Mouse (Mus musculus) heart, embryonic 10.5 days (tissue): Measurements from ENCODE around the gene Dirc2. TPM values are rescaled to one million over a fixed set of nuclear protein-coding genes. Genes with fewer than 3 reads are reported as not detected.

Source experiments
- DNase-seq: peaks from one replicate; pipeline ENCODE4 v3.0.0-alpha.2; 2017; ENCODE audit warnings: low spot score
- H3K27ac ChIP-seq: fragments of 300-500 bp; sonication (generic); 2 replicates; pipeline ENCODE4 v1.5.1; 2016; ENCODE audit warnings: mild to moderate bottlenecking
- H3K27me3 ChIP-seq: fragments of 300-500 bp; sonication (generic); 2 replicates; pipeline ENCODE4 v1.6.1; 2016; ENCODE audit warnings: mild to moderate bottlenecking; ENCODE audit not compliant: poor library complexity, insufficient read depth, severe bottlenecking
- H3K36me3 ChIP-seq: fragments of 300-500 bp; sonication (generic); 2 replicates; pipeline ENCODE4 v1.6.1; 2016; ENCODE audit warnings: mild to moderate bottlenecking, moderate library complexity
- H3K4me1 ChIP-seq: fragments of 300-500 bp; sonication (generic); 2 replicates; pipeline ENCODE4 v1.6.1; 2016; ENCODE audit warnings: mild to moderate bottlenecking
- H3K4me3 ChIP-seq: fragments of 300-500 bp; sonication (generic); 2 replicates; pipeline ENCODE4 v1.5.1; 2016; ENCODE audit warnings: mild to moderate bottlenecking, moderate library complexity
- H3K9me3 ChIP-seq: fragments of 300-500 bp; sonication (generic); 2 replicates; pipeline ENCODE4 v1.6.1; 2016; ENCODE audit warnings: mild to moderate bottlenecking, moderate library complexity
- WGBS: fragments of 180-500 bp; shearing (Covaris S2); methylation state at CpG from one replicate; pipeline ENCODE4 v1.1.7; 2016; 5-methylcytosine and 5-hydroxymethylcytosine counted together
- polyA plus RNA-seq: library from polyadenylated mRNA; unstranded; fragments of >200 nt; fragmentation: Nextera tagmentation; extraction: Ambion mirVana; gene quantifications from 2 replicates; pipeline ENCODE4 v1.2.1, GENCODE M21; 2016

Gene Dirc2
- polyA plus RNA-seq, 1 experiment from 2014 or later = 14.2 TPM

DNA sequence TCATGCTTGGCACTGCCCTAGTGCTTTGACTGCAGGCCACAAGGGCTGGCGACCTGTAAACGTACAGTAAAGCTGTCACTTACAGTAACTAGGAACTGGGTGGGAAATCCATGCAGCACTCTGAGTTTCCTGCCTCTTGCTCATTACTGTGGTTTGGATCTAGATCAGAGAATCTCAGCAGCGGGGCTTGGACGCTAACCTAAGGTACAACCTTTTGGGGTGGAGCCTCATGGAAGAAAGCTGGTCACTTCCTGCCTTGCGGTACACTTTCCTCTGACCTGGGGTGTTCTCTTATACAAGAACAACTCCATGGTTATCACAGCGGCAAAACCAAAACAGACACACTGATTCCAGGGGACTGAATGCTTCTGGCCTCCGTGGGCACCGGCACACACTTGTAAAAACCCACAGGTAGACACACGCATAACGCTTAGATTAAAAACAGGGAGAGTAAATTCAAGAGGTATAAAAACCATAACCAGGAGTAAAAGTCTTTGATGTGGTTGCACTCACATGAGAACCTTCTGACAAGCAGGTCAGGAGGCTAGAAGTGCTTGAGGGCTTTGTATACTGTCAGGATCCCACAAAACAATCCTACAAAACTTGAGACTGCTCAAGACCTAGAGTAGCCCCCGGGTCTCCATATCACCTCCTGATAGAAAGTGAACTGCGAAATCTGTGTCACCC, 26.8 kb downstream of the Dirc2 start:
- Histone ChIP-seq H3K4me1 (peaks cover 27% of the 10 kb centered on the region), H3K27ac (no peak overlapping the region), H3K36me3 (no peaks in the 10 kb centered on the region), H3K4me3 (no peak overlapping the region), H3K27me3 (no peaks in the 10 kb centered on the region), H3K9me3 (no peaks in the 10 kb centered on the region)
- WGBS = 79% methylated on average over 12 of the region's 12 CpGs
- DNase-seq = no peak

DNA sequence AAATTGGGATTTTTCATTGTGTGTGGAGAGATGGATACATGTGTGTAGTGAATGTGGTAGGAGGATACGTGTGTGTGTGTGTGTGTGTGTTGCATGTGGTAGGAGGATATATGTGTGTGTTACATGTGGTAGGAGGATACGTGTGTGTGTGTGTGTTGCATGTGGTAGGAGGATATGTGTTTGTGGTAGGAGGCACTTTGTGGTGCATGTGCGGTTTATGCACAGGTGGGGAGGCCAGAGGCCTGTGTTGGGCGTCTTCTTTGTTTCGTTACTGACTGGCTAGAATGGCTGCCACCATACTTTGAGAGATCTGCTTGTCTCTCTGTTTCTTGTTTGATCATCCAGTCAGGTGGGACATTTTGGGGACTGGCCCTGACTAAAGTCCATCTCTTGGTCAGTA, 27.5 kb downstream of the Dirc2 start:
- Histone ChIP-seq H3K27ac (no peak overlapping the region), H3K9me3 (no peaks in the 10 kb centered on the region), H3K27me3 (no peaks in the 10 kb centered on the region), H3K36me3 (no peaks in the 10 kb centered on the region), H3K4me3 (no peak overlapping the region), H3K4me1 (peaks cover 27% of the 10 kb centered on the region)
- no peak for DNase-seq
- WGBS = 94% methylated on average over 5 of the region's 5 CpGs

GRCm38 (mm10) chr16:35740943-35741342, 28.2 kb downstream of the Dirc2 start:
- DNase-seq = no peak
- no peaks in the 10 kb centered on the region for H3K36me3 ChIP-seq
- no peaks in the 10 kb centered on the region for H3K9me3 ChIP-seq
- H3K4me3 ChIP-seq = no peak overlapping the region
- H3K27me3 ChIP-seq = no peaks in the 10 kb centered on the region
- H3K4me1 ChIP-seq = peaks cover 27% of the 10 kb centered on the region
- no peak overlapping the region for H3K27ac ChIP-seq
- 62% methylated on average over 6 of the region's 6 CpGs for WGBS

DNA sequence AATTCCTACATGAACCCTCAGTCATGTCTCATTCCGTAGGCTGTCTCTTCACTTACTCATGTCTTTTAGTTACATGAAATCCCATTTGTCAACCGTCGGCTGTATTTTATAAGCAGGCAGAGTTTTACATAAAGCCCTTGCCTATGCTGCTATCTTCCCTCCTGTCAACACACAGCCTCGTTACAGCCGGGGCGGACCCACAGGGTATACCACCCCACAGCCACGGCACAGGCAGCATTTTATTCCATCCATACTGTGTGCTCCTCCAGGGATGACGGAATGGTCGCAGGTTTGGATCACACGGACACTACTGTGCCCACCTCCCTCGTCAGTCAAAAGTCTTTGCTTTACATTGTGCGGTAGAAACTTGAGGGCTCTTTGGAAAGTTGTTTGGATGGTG, 28.8 kb downstream of the Dirc2 start:
- Histone ChIP-seq H3K36me3 (no peaks in the 10 kb centered on the region), H3K9me3 (no peaks in the 10 kb centered on the region), H3K4me1 (peaks cover 27% of the 10 kb centered on the region), H3K27ac (no peak overlapping the region), H3K4me3 (no peak overlapping the region), H3K27me3 (no peaks in the 10 kb centered on the region)
- peak; percentile 81 for DNase-seq
- WGBS = 53% methylated on average over 12 of the region's 12 CpGs

GRCm38 (mm10) chr16:35739548-35739947, 29.6 kb downstream of the Dirc2 start:
- Histone ChIP-seq H3K9me3 (no peaks in the 10 kb centered on the region), H3K4me1 (peaks cover 27% of the 10 kb centered on the region), H3K27ac (no peak overlapping the region), H3K27me3 (no peaks in the 10 kb centered on the region), H3K4me3 (no peak overlapping the region), H3K36me3 (no peaks in the 10 kb centered on the region)
- 51% methylated on average over 1 of the region's 1 CpGs for whole genome bisulfite sequencing
- no peak for DNase-seq

DNA sequence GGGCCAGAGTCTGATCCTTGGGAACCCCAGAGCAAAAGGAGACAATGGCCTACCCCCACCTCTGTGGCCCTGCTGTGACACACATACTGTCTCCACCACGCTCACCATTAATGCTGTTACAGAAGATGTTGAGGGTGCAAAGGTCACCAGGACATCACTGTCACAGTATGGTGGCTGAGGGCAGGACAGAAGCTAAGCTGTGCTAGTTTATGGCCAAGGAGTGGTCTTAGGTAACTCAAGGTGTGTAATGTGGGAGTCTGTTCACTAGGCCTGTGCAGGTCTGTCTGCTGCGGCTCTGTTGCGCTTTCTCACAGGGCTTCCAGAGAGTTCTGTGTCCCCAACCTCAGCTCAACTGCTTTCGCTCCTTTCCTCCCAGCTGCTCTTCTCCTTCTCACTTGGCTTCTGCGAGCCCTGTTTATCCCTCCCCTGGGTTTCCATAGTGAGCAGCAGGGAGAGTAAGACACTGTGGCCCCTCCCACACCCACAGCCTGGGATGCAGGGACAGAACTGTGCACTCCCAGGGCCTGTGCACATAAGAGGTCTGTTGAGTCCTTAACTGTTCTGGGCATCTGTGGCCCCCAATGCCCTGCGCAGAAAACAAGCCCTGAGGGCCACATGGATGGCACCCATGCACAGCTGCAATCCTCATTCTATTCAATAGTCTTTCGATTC, 30.9 kb downstream of the Dirc2 start:
- Histone ChIP-seq H3K36me3 (no peaks in the 10 kb centered on the region), H3K27ac (0 out of 2 replicates have a peak overlapping the region, but pooled peaks have one; percentile 7), H3K9me3 (no peaks in the 10 kb centered on the region), H3K4me3 (no peak overlapping the region), H3K4me1 (peaks cover 27% of the 10 kb centered on the region), H3K27me3 (no peaks in the 10 kb centered on the region)
- DNase-seq = no peak
- WGBS = 71% methylated on average over 7 of the region's 7 CpGs

- Histone ChIP-seq H3K4me3 (no peak overlapping the region), H3K9me3 (no peaks in the 10 kb centered on the region), H3K36me3 (peaks cover 7% of the 10 kb centered on the region; the same call in 1 of the 2 replicates), H3K4me1 (peaks cover 10% of the 10 kb centered on the region), H3K27ac (no peak overlapping the region), H3K27me3 (no peaks in the 10 kb centered on the region)
- DNase-seq = peak; percentile 87
- 13% methylated on average over 6 of the region's 6 CpGs for WGBS
Measured at GRCm38 (mm10) chr16:35734038-35734437, 35.1 kb downstream of the Dirc2 start.

DNA sequence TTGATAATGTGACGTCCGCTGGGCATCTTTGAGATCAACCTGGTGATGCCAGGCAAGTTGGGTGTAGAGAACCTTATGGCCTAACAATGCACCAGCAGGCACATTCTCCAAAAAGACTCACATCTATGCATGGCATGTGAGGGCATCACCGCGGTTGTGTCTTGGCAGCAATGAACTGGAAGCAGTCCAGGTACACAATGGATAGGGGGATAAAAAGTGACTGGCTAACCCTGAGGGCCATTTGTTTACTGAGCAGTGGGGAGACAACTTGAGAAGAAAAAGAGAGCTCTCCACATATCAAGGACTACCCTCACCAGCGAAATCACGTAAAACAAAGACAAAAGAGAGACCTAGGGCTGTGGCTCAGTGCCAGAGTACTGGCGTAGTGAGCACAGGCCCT, 37.1 kb downstream of the Dirc2 start:
- Histone ChIP-seq H3K4me3 (no peak overlapping the region), H3K4me1 (no peaks in the 10 kb centered on the region), H3K27ac (no peak overlapping the region), H3K36me3 (peaks cover 18% of the 10 kb centered on the region; the same call in 1 of the 2 replicates), H3K9me3 (0 out of 2 replicates have a peak, but pooled peaks cover 6% of the 10 kb centered on the region), H3K27me3 (no peaks in the 10 kb centered on the region)
- DNase-seq = no peak
- 94% methylated on average over 7 of the region's 7 CpGs for WGBS

GRCm38 (mm10) chr16:35729151-35729738, 39.9 kb downstream of the Dirc2 start:
- Histone ChIP-seq H3K4me3 (no peak overlapping the region), H3K4me1 (no peaks in the 10 kb centered on the region), H3K27ac (no peak overlapping the region), H3K36me3 (peaks cover 18% of the 10 kb centered on the region; the same call in 1 of the 2 replicates), H3K9me3 (0 out of 2 replicates have a peak, but pooled peaks cover 6% of the 10 kb centered on the region), H3K27me3 (no peaks in the 10 kb centered on the region)
- DNase-seq = no peak
- 72% methylated on average over 8 of the region's 8 CpGs for WGBS

DNA sequence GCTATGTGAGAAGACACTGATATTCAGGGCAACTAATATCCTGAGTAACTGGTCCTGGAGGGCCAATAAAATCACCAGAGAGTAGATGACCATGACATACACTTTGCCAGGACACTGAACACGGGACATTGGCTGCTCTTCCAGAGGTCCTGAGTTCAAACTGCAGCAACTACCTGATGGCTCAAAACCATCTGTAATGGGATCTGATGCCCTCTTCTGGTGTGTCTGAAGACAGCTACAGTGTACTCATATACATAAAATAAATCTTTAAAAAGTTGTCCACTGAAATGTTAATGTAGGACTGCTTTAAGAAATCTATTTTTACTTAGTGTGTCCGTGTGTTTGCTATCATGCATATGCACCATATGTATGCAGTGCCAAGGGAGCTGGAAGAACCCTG, 42.6 kb downstream of the Dirc2 start:
- 90% methylated on average over 2 of the region's 2 CpGs for WGBS
- Histone ChIP-seq H3K9me3 (0 out of 2 replicates have a peak, but pooled peaks cover 6% of the 10 kb centered on the region), H3K27ac (no peak overlapping the region), H3K36me3 (peaks cover 11% of the 10 kb centered on the region; the same call in 1 of the 2 replicates), H3K27me3 (no peaks in the 10 kb centered on the region), H3K4me3 (no peak overlapping the region), H3K4me1 (no peaks in the 10 kb centered on the region)
- DNase-seq = no peak

- Histone ChIP-seq H3K4me3 (no peak overlapping the region), H3K27ac (no peak overlapping the region), H3K27me3 (no peaks in the 10 kb centered on the region), H3K36me3 (peaks cover 11% of the 10 kb centered on the region; the same call in 1 of the 2 replicates), H3K4me1 (no peaks in the 10 kb centered on the region), H3K9me3 (0 out of 2 replicates have a peak, but pooled peaks cover 6% of the 10 kb centered on the region)
- 76% methylated on average over 6 of the region's 6 CpGs for WGBS
- no peak for DNase-seq
Measured at GRCm38 (mm10) chr16:35724561-35724960, 44.6 kb downstream of the Dirc2 start.

GRCm38 (mm10) chr16:35717761-35718160, 51.4 kb downstream of the Dirc2 start:
- H3K4me3 ChIP-seq = no peak overlapping the region
- no peaks in the 10 kb centered on the region for H3K9me3 ChIP-seq
- 80% methylated on average over 5 of the region's 5 CpGs for WGBS
- H3K4me1 ChIP-seq = peaks cover 13% of the 10 kb centered on the region
- no peak for DNase-seq
- no peaks in the 10 kb centered on the region for H3K27me3 ChIP-seq
- no peak overlapping the region for H3K27ac ChIP-seq
- peaks cover 4% of the 10 kb centered on the region; the same call in 1 of the 2 replicates for H3K36me3 ChIP-seq

DNA sequence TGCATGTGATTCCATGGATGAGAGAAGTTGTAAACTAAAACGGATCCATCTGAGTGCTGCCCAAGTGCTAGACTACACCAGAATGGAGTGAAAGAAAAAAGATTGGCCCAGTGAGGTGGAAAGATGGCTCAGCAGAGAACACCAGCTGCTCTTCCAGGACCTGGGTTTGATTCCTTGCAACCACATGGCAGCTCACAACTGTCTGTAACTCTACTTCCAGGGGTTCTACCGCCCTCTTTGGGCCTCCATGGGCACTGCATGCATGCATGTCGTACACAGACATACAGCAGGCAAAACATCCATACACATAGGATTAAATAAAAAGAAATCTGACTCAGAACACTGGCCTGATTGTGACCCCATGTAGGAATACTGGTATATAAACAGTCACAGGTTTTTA, 52.9 kb downstream of the Dirc2 start:
- H3K27ac ChIP-seq = no peak overlapping the region
- no peaks in the 10 kb centered on the region for H3K27me3 ChIP-seq
- peaks cover 17% of the 10 kb centered on the region for H3K4me1 ChIP-seq
- H3K9me3 ChIP-seq = no peaks in the 10 kb centered on the region
- no peak for DNase-seq
- H3K4me3 ChIP-seq = no peak overlapping the region
- 75% methylated on average over 3 of the region's 3 CpGs for WGBS
- H3K36me3 ChIP-seq = peaks cover 4% of the 10 kb centered on the region; the same call in 1 of the 2 replicates
